Mouse (Mus musculus): ENCODE results near the gene Lhfpl3. TPM values are rescaled to one million over a fixed set of nuclear protein-coding genes. Genes with fewer than 3 reads are reported as not detected.

Lhfpl3 gene
- total and polyA plus RNA-seq, 2 experiments from 2014 or later, result 0.18 TPM; not detected in 1

DNA sequence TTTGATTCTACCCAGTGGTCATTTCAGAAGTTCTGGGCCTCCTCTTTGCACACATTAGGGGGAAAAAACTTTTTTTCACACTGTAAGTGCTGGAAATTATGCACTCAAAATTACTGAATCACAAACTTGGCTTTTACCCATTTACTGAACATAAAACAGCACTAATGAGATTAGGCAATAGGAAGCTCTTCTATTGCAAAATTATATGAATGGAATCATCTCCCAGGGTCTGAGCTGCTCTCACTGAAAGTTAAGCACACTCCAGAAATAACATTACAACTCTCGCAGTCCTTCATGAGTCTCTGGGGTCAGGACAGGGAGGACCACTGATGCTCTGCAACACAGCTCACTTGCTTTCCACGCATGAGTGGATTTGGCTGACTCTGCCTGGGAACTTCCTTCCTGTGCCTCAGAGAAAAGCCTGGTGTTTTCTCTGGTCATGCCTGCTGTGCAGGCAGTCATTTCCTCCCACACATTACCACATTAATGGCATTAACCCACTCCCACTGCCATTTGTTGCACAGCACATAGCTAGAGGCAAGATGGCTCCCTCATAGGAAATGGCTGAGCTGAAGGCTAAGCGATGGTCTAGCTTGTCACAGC is 510.1 kb downstream of the Lhfpl3 start:
- TF ChIP-seq CTCF (IDR thresholded peaks at IDR 0.05; ENCODE audit: low read depth) (no peak), EP300 (IDR thresholded peaks at IDR 0.05; ENCODE audit: low read depth) (no peak)
- no peak for DNase-seq (ENCODE audit: low spot score)
- peaks cover 6% of the 10 kb centered on the region for H3K4me1 ChIP-seq (ENCODE audit: control insufficient read depth, insufficient read depth)
- H3K4me2 ChIP-seq (ENCODE audit: low read depth, low read length), result no peak overlapping the region
- H3K27ac ChIP-seq (ENCODE audit: low read depth), result no peak overlapping the region
- H3K4me3 ChIP-seq (ENCODE audit: low read depth, low read length), result no peak overlapping the region
- no peak overlapping the region for H3K9ac ChIP-seq (replicated peaks; ENCODE audit: low read depth, low read length)
- H3K9me3 ChIP-seq (replicated peaks; ENCODE audit: control insufficient read depth, low read length), result no peaks in the 10 kb centered on the region
- H3K27me3 ChIP-seq (ENCODE audit: control insufficient read depth, insufficient read depth, low read length), result no peaks in the 10 kb centered on the region
- ATAC-seq (ENCODE audit: insufficient read depth, low read depth), result no peak
- WGBS, result 61% methylated on average over 3 of the region's 3 CpGs
- no peaks in the 10 kb centered on the region for H3K36me3 ChIP-seq (replicated peaks; ENCODE audit: control insufficient read depth, insufficient read depth, low read length)

- ATAC-seq (ENCODE audit: insufficient read depth, low read depth) (no peak), DNase-seq (ENCODE audit: low spot score) (no peak)
- no peak overlapping the region for H3K4me2 ChIP-seq (ENCODE audit: low read depth, low read length)
- no peaks in the 10 kb centered on the region for H3K36me3 ChIP-seq (replicated peaks; ENCODE audit: control insufficient read depth, insufficient read depth, low read length)
- H3K4me1 ChIP-seq (ENCODE audit: control insufficient read depth, insufficient read depth), result no peaks in the 10 kb centered on the region
- H3K27ac ChIP-seq (ENCODE audit: low read depth), result no peak overlapping the region
- no peak for TF ChIP-seq EP300 (IDR thresholded peaks at IDR 0.05; ENCODE audit: low read depth)
- TF ChIP-seq CTCF (IDR thresholded peaks at IDR 0.05; ENCODE audit: low read depth), result no peak
- no peak overlapping the region for H3K4me3 ChIP-seq (ENCODE audit: low read depth, low read length)
- H3K27me3 ChIP-seq (ENCODE audit: control insufficient read depth, insufficient read depth, low read length), result no peaks in the 10 kb centered on the region
- 73% methylated on average over 3 of the region's 3 CpGs for WGBS
- no peaks in the 10 kb centered on the region for H3K9me3 ChIP-seq (replicated peaks; ENCODE audit: control insufficient read depth, low read length)
- H3K9ac ChIP-seq (replicated peaks; ENCODE audit: low read depth, low read length), result no peak overlapping the region
Measured at GRCm38 (mm10) chr5:23273309-23273708, 527.5 kb downstream of the Lhfpl3 start.

- Histone ChIP-seq H3K36me3 (replicated peaks; ENCODE audit: control insufficient read depth, insufficient read depth, low read length) (no peaks in the 10 kb centered on the region), H3K4me3 (ENCODE audit: low read depth, low read length) (no peak overlapping the region), H3K27ac (ENCODE audit: low read depth) (no peak overlapping the region), H3K4me1 (ENCODE audit: control insufficient read depth, insufficient read depth) (no peaks in the 10 kb centered on the region), H3K9me3 (replicated peaks; ENCODE audit: control insufficient read depth, low read length) (no peaks in the 10 kb centered on the region), H3K9ac (replicated peaks; ENCODE audit: low read depth, low read length) (no peak overlapping the region), H3K27me3 (ENCODE audit: control insufficient read depth, insufficient read depth, low read length) (no peaks in the 10 kb centered on the region), H3K4me2 (ENCODE audit: low read depth, low read length) (no peak overlapping the region)
- TF ChIP-seq CTCF (IDR thresholded peaks at IDR 0.05; ENCODE audit: low read depth) (no peak), EP300 (IDR thresholded peaks at IDR 0.05; ENCODE audit: low read depth) (no peak)
- ATAC-seq (ENCODE audit: insufficient read depth, low read depth), result no peak
- DNase-seq (ENCODE audit: low spot score), result no peak
- WGBS, result 94% methylated on average over 7 of the region's 7 CpGs
Measured at GRCm38 (mm10) chr5:23279364-23279763, 533.5 kb downstream of the Lhfpl3 start.

- Histone ChIP-seq H3K27ac (ENCODE audit: low read depth) (no peak overlapping the region), H3K36me3 (replicated peaks; ENCODE audit: control insufficient read depth, insufficient read depth, low read length) (no peaks in the 10 kb centered on the region), H3K4me1 (ENCODE audit: control insufficient read depth, insufficient read depth) (no peaks in the 10 kb centered on the region), H3K4me2 (ENCODE audit: low read depth, low read length) (no peak overlapping the region), H3K9ac (replicated peaks; ENCODE audit: low read depth, low read length) (no peak overlapping the region), H3K9me3 (replicated peaks; ENCODE audit: control insufficient read depth, low read length) (no peaks in the 10 kb centered on the region), H3K27me3 (ENCODE audit: control insufficient read depth, insufficient read depth, low read length) (no peaks in the 10 kb centered on the region), H3K4me3 (ENCODE audit: low read depth, low read length) (no peak overlapping the region)
- DNase-seq (ENCODE audit: low spot score) (peak; percentile 72), ATAC-seq (ENCODE audit: insufficient read depth, low read depth) (no peak)
- no peak for TF ChIP-seq EP300 (IDR thresholded peaks at IDR 0.05; ENCODE audit: low read depth)
- TF ChIP-seq CTCF (IDR thresholded peaks at IDR 0.05; ENCODE audit: low read depth), result peak; percentile 61
- 8% methylated on average over 3 of the region's 3 CpGs for WGBS
Measured at GRCm38 (mm10) chr5:23284884-23285283, 539.0 kb downstream of the Lhfpl3 start.

DNA sequence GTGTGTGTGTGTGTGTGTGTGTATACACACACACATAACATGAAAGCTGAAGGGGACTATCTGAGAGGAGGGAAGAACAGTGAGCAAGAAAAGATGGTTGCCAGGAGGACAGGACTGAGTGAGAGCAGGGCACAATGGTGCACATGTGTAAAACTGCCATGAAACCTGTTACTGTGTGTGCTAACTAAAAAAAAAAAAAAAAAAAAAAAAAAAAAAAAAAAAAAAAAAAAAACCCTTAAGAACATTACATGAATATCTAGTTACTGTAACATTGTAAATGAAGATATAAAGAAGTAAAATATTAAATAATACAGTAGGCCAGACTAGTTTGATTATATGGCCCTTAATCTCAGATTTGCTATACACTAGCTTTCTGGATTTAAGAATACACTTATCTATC is 543.3 kb downstream of the Lhfpl3 start:
- Histone ChIP-seq H3K36me3 (replicated peaks; ENCODE audit: control insufficient read depth, insufficient read depth, low read length) (no peaks in the 10 kb centered on the region), H3K4me3 (ENCODE audit: low read depth, low read length) (no peak overlapping the region), H3K4me2 (ENCODE audit: low read depth, low read length) (no peak overlapping the region), H3K27ac (ENCODE audit: low read depth) (no peak overlapping the region), H3K9me3 (replicated peaks; ENCODE audit: control insufficient read depth, low read length) (no peaks in the 10 kb centered on the region), H3K27me3 (ENCODE audit: control insufficient read depth, insufficient read depth, low read length) (no peaks in the 10 kb centered on the region), H3K4me1 (ENCODE audit: control insufficient read depth, insufficient read depth) (no peaks in the 10 kb centered on the region), H3K9ac (replicated peaks; ENCODE audit: low read depth, low read length) (no peak overlapping the region)
- no peak for TF ChIP-seq CTCF (IDR thresholded peaks at IDR 0.05; ENCODE audit: low read depth)
- no peak for TF ChIP-seq EP300 (IDR thresholded peaks at IDR 0.05; ENCODE audit: low read depth)
- ATAC-seq (ENCODE audit: insufficient read depth, low read depth) (no peak), DNase-seq (ENCODE audit: low spot score) (no peak)

Small RNA genes lying within 50 kb of the gene (microRNA-seq; reads per million reads assigned to microRNA genes)
- not detected for gene Gm28022
- gene Gm44363, result not detected

Other genes with a start within 250 kb of the Lhfpl3 start
- 13.3 and 24.0 TPM in 2 replicates for gene Orc5, start 195.6 kb upstream of the Lhfpl3 start, total RNA-seq (2014; rRNA removed; ENCODE audit: low replicate concordance)
- gene Orc5, start 195.6 kb upstream of the Lhfpl3 start, polyA plus RNA-seq (2015; fragmentation: Nextera tagmentation; extraction: Ambion mirVana), result 21.1 and 21.7 TPM in 2 replicates